Mouse (Mus musculus): ENCODE measurements around the gene Mctp1. TPM values are rescaled to one million over a fixed set of nuclear protein-coding genes. Genes with fewer than 3 reads are reported as not detected.

Gene Mctp1
- polyA plus RNA-seq, 1 experiment from 2014 or later: 0.44 TPM

DNA sequence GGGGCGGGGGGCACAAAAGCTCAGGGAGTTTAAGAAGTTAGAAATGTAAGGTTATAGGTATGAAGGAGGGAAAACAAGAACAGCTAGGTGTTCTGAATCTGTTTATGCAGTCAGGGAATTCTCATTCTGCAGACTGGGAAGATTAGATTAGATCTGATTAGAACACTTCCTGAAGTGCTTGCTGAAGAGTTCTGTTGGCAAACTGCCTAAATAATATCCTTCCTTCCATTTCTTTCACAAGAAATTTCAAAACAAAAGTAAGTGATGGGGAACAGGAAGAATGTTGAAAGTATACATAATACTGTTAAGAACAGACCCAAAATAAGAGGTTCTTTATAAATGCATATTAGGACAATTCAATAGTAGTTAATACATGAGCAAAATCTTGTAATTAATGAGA, 678.9 kb downstream of the Mctp1 start:
- no peaks in the 10 kb centered on the region for H3K4me1 ChIP-seq (ENCODE audit: control insufficient read depth, insufficient read depth, low read length)
- H3K4me3 ChIP-seq (ENCODE audit: low read depth, low read length): no peak overlapping the region
- 94% methylated on average over 1 of the region's 1 CpGs for WGBS
- no peak for DNase-seq (ENCODE audit: low spot score)
- H3K4me2 ChIP-seq (ENCODE audit: low read depth): no peak overlapping the region
- H3K36me3 ChIP-seq (ENCODE audit: control insufficient read depth, insufficient read depth, low read length): no peaks in the 10 kb centered on the region; the same call in 1 of the 2 replicates
- no peak for ATAC-seq (ENCODE audit: insufficient read depth, low FRiP score, low TSS enrichment)
- H3K9ac ChIP-seq (ENCODE audit: low read length): no peak overlapping the region
- H3K9me3 ChIP-seq (ENCODE audit: control insufficient read depth, low read length): no peaks in the 10 kb centered on the region
- no peaks in the 10 kb centered on the region for H3K27me3 ChIP-seq (ENCODE audit: control insufficient read depth, insufficient read depth, low read length)
- H3K27ac ChIP-seq (ENCODE audit: low read depth, low read length): no peak overlapping the region

DNA sequence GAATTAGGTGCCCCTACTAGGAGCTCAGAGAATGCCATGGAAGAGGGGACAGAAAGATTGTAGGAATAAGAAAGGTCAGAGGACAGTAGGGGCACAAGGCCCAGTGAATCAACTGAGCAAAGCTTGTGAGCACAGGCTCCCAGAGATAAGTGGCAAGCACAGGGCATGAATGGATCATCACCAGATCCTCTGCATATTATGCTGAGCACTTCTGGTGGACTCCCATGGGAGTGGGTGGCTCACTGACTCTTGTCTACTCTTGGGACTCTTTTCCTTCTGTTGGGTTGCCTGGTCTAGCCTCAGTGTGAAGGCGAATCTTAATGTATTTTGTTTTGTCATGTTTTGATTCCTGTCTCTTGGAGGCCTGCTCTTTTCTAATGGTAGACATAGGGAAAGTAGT, 684.5 kb downstream of the Mctp1 start:
- 93% methylated on average over 1 of the region's 1 CpGs for WGBS
- no peaks in the 10 kb centered on the region for H3K36me3 ChIP-seq (ENCODE audit: control insufficient read depth, insufficient read depth, low read length)
- no peak overlapping the region for H3K27ac ChIP-seq (ENCODE audit: low read depth, low read length)
- no peak for DNase-seq (ENCODE audit: low spot score)
- no peak overlapping the region for H3K4me2 ChIP-seq (ENCODE audit: low read depth)
- no peak overlapping the region for H3K4me3 ChIP-seq (ENCODE audit: low read depth, low read length)
- ATAC-seq (ENCODE audit: insufficient read depth, low FRiP score, low TSS enrichment): no peak
- no peaks in the 10 kb centered on the region for H3K9me3 ChIP-seq (ENCODE audit: control insufficient read depth, low read length)
- H3K9ac ChIP-seq (ENCODE audit: low read length): no peak overlapping the region
- H3K27me3 ChIP-seq (ENCODE audit: control insufficient read depth, insufficient read depth, low read length): no peaks in the 10 kb centered on the region
- no peaks in the 10 kb centered on the region for H3K4me1 ChIP-seq (ENCODE audit: control insufficient read depth, insufficient read depth, low read length)

DNA sequence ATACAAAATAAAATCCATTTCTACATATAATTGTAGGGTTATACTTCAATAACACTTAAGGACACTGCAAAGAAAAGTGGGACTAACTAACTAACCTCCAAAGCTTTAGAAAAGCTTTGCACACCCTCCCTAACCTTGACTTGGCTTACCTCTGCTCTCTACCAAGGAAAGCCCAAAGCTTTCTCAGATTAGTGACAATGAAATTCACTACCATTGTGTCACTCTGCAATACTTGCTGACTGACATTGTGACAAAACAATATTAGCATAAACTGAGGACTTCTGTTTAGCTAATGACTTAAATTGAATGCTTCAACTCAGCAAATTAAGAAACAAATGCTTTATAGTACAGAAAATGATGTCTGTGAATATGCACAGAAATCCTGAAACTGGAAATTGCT, 687.7 kb downstream of the Mctp1 start:
- ATAC-seq (ENCODE audit: insufficient read depth, low FRiP score, low TSS enrichment): no peak
- DNase-seq (ENCODE audit: low spot score): no peak
- H3K9me3 ChIP-seq (ENCODE audit: control insufficient read depth, low read length): no peaks in the 10 kb centered on the region

More for the DNA sequence above, 687.7 kb downstream of the Mctp1 start:
- Histone ChIP-seq H3K4me1 (ENCODE audit: control insufficient read depth, insufficient read depth, low read length) (no peaks in the 10 kb centered on the region), H3K4me2 (ENCODE audit: low read depth) (no peak overlapping the region), H3K27me3 (ENCODE audit: control insufficient read depth, insufficient read depth, low read length) (no peaks in the 10 kb centered on the region), H3K4me3 (ENCODE audit: low read depth, low read length) (no peak overlapping the region), H3K27ac (ENCODE audit: low read depth, low read length) (no peak overlapping the region), H3K36me3 (ENCODE audit: control insufficient read depth, insufficient read depth, low read length) (peaks cover 2% of the 10 kb centered on the region), H3K9ac (ENCODE audit: low read length) (no peak overlapping the region)

Other genes with a start within 250 kb of the Mctp1 start
- gene Fam81b, start 79.5 kb upstream of the Mctp1 start, polyA plus RNA-seq (2014; fragmentation: Nextera tagmentation; extraction: Ambion mirVana): not detected in 2 replicates